Mouse (Mus musculus): ENCODE results near the gene Cyp26c1.

GRCm38 (mm10) chr19:37703902-37704509 lies 18.6 kb downstream of the Cyp26c1 start:
- peak; percentile 93 for TF ChIP-seq CTCF (IDR thresholded peaks at IDR 0.05; ENCODE audit: low read depth)
- TF ChIP-seq EP300 (optimal IDR thresholded peaks at IDR 0.05), result no peak
